Mouse (Mus musculus) megakaryocyte, embryonic 14.5 days (primary cell): ENCODE measurements around the gene Rbms3.

ENCODE experiments used
- FLI1 ChIP-seq: IDR thresholded peaks from 2 replicates; pipeline ENCODE4 v1.6.1; 2012; ENCODE audit warnings: low read length, inconsistent platforms, mixed read lengths
- GATA1 ChIP-seq: IDR thresholded peaks from 3 replicates; pipeline ENCODE4 v1.6.1; 2012; ENCODE audit warnings: mixed read lengths, low read length, inconsistent platforms, borderline replicate concordance

DNA sequence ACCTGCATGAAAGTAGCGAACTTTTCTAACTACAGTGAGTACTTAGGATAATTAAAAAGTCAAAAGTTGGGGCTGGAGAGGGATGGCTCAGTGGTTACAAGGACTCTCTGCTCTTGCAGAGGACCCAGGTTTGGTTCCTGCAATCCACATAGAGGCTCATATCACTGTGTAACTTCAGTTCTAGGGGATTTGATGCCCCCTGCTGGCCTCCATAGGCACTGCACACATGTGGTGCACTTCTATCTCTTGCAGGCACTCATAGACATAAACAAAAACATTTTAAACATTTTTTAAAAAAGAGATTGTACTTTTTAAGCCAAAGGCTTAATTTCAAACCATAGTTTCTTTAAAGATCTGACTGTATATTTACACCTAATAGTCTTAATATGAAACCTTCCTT, 978.3 kb downstream of the Rbms3 start:
- TF ChIP-seq FLI1 (no peak), GATA1 (no peak)
